Mouse (Mus musculus) E14TG2a.4 (cell line): ENCODE data around the gene Rhebl1.

ENCODE experiments used
- H3K27me3 ChIP-seq: 2 replicates; pipeline ENCODE4 v1.6.1; 2014; ENCODE audit warnings: low read length, control low read depth; ENCODE audit not compliant: insufficient read depth
- H3K36me3 ChIP-seq: 2 replicates; pipeline ENCODE4 v1.6.1; 2014; ENCODE audit warnings: low read length, control low read depth; ENCODE audit not compliant: insufficient read depth
- H3K4me1 ChIP-seq: replicated peaks from 2 replicates; pipeline ENCODE4 v1.6.1; 2014; ENCODE audit warnings: low read depth, low read length, control low read depth
- H3K4me3 ChIP-seq: replicated peaks from 2 replicates; pipeline ENCODE4 v1.5.1; 2014; ENCODE audit warnings: mild to moderate bottlenecking, low read length
- H3K9me3 ChIP-seq: 2 replicates; pipeline ENCODE4 v1.6.1; 2014; ENCODE audit warnings: low read length, control low read depth
- CTCF ChIP-seq: conservative IDR thresholded peaks from 2 replicates; pipeline ENCODE4 v1.5.1; 2014; ENCODE audit warnings: low read length
- NANOG ChIP-seq: IDR thresholded peaks from 2 replicates; pipeline ENCODE4 v1.6.1; 2014; ENCODE audit warnings: borderline replicate concordance, low read length, mixed read lengths
- POU5F1 ChIP-seq: IDR thresholded peaks from 2 replicates; pipeline ENCODE4 v1.6.1; 2014; ENCODE audit warnings: low read length, borderline replicate concordance

Rhebl1 gene

GRCm38 (mm10) chr15:98861701-98862410, 32.5 kb downstream of the Rhebl1 start:
- Histone ChIP-seq H3K36me3 (peaks cover 100% of the 10 kb centered on the region), H3K4me3 (no peak overlapping the region), H3K9me3 (no peaks in the 10 kb centered on the region), H3K27me3 (no peaks in the 10 kb centered on the region), H3K4me1 (peaks cover 51% of the 10 kb centered on the region)
- TF ChIP-seq CTCF = no peak
- TF ChIP-seq POU5F1 = no peak
- TF ChIP-seq NANOG = no peak

- no peaks in the 10 kb centered on the region for H3K9me3 ChIP-seq
- peaks cover 54% of the 10 kb centered on the region for H3K4me1 ChIP-seq
- no peaks in the 10 kb centered on the region for H3K27me3 ChIP-seq
- TF ChIP-seq NANOG = no peak
- no peak for TF ChIP-seq CTCF
- no peak for TF ChIP-seq POU5F1
- H3K36me3 ChIP-seq = peaks cover 100% of the 10 kb centered on the region
- no peak overlapping the region for H3K4me3 ChIP-seq
Observed at GRCm38 (mm10) chr15:98860921-98861320, 33.4 kb downstream of the Rhebl1 start.

GRCm38 (mm10) chr15:98859319-98860043, 34.9 kb downstream of the Rhebl1 start:
- Histone ChIP-seq H3K4me1 (peaks cover 57% of the 10 kb centered on the region), H3K27me3 (no peaks in the 10 kb centered on the region), H3K4me3 (no peak overlapping the region), H3K36me3 (peaks cover 100% of the 10 kb centered on the region), H3K9me3 (no peaks in the 10 kb centered on the region)
- TF ChIP-seq POU5F1 = no peak
- no peak for TF ChIP-seq NANOG
- TF ChIP-seq CTCF = no peak

- Histone ChIP-seq H3K36me3 (peaks cover 100% of the 10 kb centered on the region), H3K9me3 (no peaks in the 10 kb centered on the region), H3K4me1 (peaks cover 68% of the 10 kb centered on the region), H3K4me3 (no peak overlapping the region), H3K27me3 (no peaks in the 10 kb centered on the region)
- no peak for TF ChIP-seq NANOG
- no peak for TF ChIP-seq POU5F1
- TF ChIP-seq CTCF = no peak
Observed at GRCm38 (mm10) chr15:98854214-98854613, 40.1 kb downstream of the Rhebl1 start.

GRCm38 (mm10) chr15:98853161-98853937, 41.0 kb downstream of the Rhebl1 start:
- peaks cover 68% of the 10 kb centered on the region for H3K4me1 ChIP-seq
- no peak overlapping the region for H3K4me3 ChIP-seq
- TF ChIP-seq CTCF = no peak
- peaks cover 100% of the 10 kb centered on the region for H3K36me3 ChIP-seq
- no peaks in the 10 kb centered on the region for H3K9me3 ChIP-seq
- no peaks in the 10 kb centered on the region for H3K27me3 ChIP-seq

- H3K36me3 ChIP-seq = peaks cover 100% of the 10 kb centered on the region
- H3K27me3 ChIP-seq = no peaks in the 10 kb centered on the region
- no peak overlapping the region for H3K4me3 ChIP-seq
- no peaks in the 10 kb centered on the region for H3K9me3 ChIP-seq
- H3K4me1 ChIP-seq = peaks cover 69% of the 10 kb centered on the region
- TF ChIP-seq NANOG = no peak
- TF ChIP-seq CTCF = no peak
- no peak for TF ChIP-seq POU5F1
Observed at GRCm38 (mm10) chr15:98852733-98853132, 41.6 kb downstream of the Rhebl1 start.

- TF ChIP-seq CTCF (no peak), POU5F1 (no peak), NANOG (no peak)
- Histone ChIP-seq H3K4me1 (peaks cover 72% of the 10 kb centered on the region), H3K36me3 (peaks cover 100% of the 10 kb centered on the region), H3K27me3 (no peaks in the 10 kb centered on the region), H3K9me3 (no peaks in the 10 kb centered on the region), H3K4me3 (no peak overlapping the region)
Observed at GRCm38 (mm10) chr15:98852071-98852470, 42.3 kb downstream of the Rhebl1 start.

GRCm38 (mm10) chr15:98851229-98851818, 43.0 kb downstream of the Rhebl1 start:
- Histone ChIP-seq H3K4me3 (no peak overlapping the region), H3K27me3 (no peaks in the 10 kb centered on the region), H3K36me3 (peaks cover 100% of the 10 kb centered on the region), H3K9me3 (no peaks in the 10 kb centered on the region), H3K4me1 (peaks cover 68% of the 10 kb centered on the region)
- TF ChIP-seq NANOG (no peak), POU5F1 (no peak), CTCF (no peak)
